Mouse (Mus musculus) embryo, embryonic 10 days (tissue): ENCODE measurements around the gene Rps10.
A peak's percentile ranks its signal among the peaks of the same experiment; 100 is the strongest.

Experiments
- DNase-seq: peaks from one replicate; pipeline ENCODE4 v3.0.0-alpha.2; 2015; ENCODE audit warnings: low spot score

Gene Rps10

DNA sequence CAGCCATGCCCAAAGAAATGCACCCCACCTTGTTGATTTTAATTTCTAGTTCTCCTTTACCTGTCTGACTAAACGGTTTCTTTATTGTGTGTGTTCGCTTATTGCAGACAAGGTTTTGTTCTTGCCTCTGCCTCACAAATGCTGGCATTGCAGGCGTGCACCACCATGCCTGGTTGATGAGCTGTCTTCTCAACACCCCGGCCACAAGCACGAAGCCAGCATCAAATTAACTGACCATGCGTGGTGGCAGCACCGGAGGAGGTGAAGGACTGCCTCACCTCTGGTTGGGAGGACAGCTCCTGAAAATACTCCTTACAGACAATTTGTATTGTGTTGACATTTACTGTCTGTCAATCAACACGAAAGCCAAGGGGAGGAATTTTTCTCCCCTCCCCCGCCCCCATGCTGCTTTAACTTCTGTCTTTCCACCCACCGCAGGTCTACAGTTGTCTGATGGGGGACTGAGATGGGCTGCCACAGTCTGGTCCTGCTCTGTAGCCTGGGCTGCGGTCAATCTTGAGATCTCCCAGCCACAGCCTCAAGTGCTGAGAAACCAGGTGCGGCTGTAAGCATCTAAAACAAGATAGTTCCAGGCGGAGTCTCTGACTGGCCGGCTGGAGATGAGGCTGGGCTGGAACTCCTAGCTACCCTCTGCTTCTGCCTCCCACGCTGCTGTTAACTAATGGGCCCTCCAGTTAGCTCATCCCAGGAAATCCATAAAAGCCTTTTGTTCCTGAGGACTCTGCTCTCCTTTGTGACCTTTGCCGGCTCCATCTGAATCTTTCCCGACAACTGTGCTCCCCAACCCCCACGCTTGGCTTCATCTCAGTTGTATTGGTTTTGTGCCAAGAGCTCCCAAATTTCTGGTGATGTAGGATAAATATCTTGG, at the start of gene Rps10:
Rps10 (minus strand) TSS at position 538 of the 889 bp plus-strand sequence.
- peak; percentile 46 for DNase-seq

DNA sequence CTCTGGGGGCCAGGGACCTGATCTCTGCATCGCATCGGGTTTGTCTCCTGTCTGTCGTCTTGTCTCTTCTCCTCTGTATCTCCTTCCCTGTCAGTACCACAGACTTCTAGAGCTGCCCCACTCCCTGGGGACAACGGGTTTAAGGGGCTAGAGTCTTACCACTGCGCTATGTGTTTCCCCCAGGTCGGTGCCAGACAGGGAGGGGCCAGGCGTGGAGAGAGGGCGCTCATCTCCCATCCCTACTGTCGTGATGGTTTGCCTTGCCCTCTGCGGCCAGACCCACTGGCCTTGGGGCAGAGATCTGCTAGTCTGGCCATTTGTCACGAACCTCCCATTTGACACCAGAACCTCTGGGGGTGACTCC, 49.1 kb upstream of the Rps10 start:
- DNase-seq = no peak

GRCm38 (mm10) chr17:27684886-27685549, 48.5 kb upstream of the Rps10 start:
- peak; percentile 85 for DNase-seq

GRCm38 (mm10) chr17:27678924-27679813, 42.7 kb upstream of the Rps10 start:
- DNase-seq = peak; percentile 66

GRCm38 (mm10) chr17:27677756-27678155, 41.3 kb upstream of the Rps10 start:
- DNase-seq = no peak

DNA sequence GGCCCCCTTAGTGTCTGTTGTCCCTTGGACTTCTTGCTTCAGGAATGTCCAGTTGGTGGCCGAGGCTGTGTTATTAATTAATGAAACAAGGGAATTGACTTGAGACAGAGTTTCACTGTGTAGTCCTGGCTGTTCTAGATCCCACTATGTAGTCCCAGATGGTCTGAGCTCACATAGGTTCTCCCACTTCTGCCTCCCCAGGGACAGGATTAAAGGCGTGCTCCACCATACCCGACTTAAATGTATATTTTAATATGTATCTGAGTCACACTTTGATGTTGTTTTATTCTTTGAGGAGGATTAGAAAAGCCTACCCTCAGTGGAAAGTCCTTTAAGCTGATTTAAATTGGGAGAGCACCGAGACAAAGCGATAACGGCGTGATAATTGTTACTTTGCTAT, 39.8 kb upstream of the Rps10 start:
- DNase-seq = no peak

DNA sequence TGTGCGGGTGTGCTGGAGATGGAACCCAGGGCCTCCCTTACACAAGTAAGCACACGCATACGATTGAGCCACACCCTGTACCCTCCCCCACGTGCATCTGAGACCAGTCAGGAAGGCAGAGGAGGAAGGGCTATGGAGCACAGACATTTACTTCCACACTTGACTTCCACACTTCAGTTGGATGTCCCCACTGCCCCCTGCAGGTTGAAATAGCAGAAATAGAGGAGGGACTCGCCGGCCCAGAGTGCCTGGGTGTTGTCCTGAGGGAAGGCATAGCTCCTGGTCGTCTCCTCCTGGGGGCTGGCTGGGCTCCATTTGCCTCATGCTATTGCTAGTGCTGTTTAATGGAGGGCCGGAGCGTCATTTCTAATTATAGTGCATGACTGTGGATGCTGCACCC, 39.0 kb upstream of the Rps10 start:
- no peak for DNase-seq

DNA sequence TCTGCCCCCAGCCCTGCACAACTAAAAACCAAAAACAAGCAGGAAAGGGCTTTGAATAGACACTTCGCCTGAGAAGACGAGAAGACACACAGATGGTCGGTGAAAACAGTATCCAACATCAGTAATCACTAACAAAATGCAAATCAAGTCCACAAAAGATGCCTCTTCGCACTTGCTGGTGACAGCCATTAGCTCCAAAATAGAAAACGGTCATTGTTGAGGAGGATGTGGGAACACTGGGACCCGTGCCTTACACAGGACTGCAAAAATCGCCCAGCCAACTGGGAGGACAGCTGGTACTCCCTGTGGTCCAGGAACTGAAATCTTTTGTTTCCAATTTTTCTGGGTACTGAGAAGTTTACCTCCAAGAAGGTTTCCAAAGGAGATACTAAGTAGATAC, 37.5 kb upstream of the Rps10 start:
- no peak for DNase-seq

- no peak for DNase-seq
Measured at GRCm38 (mm10) chr17:27671720-27672119, 35.3 kb upstream of the Rps10 start.

GRCm38 (mm10) chr17:27658767-27659166, 22.3 kb upstream of the Rps10 start:
- no peak for DNase-seq

- no peak for DNase-seq
Measured at GRCm38 (mm10) chr17:27657123-27657522, 20.7 kb upstream of the Rps10 start.

- DNase-seq = peak; percentile 20
Measured at GRCm38 (mm10) chr17:27656414-27656813, 19.9 kb upstream of the Rps10 start.

DNA sequence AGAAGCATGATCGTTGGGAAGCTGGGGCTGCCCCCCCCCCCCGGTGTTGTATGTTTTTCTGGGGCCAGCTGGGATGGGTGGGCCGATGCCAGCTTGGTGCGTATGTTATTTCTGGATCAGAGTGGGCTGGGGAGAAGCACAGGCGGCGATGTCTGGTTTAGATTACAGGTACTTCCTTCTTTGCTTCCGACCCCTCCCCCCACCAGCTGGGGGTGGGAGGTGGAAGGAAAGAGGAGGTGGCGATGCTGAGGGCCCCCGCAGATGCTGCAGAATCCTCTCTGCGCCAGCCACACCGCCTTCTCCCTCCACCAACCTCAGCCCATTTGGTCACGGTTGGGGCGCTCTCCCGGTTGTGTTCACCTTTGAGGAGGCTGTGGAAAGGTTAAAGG, 19.5 kb upstream of the Rps10 start:
- peak; percentile 47 for DNase-seq

- peak; percentile 59 for DNase-seq
Measured at GRCm38 (mm10) chr17:27655089-27656010, 18.9 kb upstream of the Rps10 start, which contains the start of gene Pacsin1. Pacsin1 (plus strand) TSS chr17:27655509.

GRCm38 (mm10) chr17:27653253-27653959, 16.9 kb upstream of the Rps10 start:
- DNase-seq = no peak

DNA sequence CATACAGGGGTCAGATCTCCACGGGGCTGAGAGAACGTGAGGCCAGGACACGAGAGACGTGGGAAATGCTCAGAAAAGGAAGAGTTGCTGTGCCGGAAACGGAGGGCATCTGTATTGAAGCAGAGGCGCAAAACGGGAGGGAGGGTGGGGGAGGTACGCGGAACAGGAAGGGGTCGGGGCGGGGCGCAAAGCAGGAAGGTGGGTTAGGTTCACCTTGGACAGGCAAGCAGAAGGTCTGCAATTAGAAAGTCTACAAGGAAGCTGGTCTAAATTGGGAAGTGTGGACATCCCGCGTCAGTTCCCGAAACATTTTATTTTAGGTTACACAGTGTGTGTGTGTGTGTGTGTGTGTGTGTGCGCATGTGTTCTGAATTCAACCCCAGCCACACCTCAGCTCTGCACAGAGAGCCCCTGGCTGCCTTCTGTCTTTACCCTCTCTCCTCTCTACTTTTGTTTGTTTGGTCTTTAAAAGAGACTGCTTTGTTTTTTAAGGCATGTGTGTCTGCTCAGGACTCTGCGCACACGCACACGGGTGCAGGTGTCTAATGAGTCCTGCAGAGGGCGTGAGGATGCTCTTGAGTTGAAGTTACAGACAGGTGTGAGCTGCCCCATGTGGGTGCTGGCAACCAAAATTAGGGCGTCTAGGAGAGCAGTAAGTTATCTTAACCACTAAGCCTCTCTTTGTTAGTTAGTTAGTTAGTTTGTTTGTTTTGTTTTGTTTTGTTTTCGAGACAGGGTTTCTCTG, 15.7 kb upstream of the Rps10 start:
- no peak for DNase-seq

DNA sequence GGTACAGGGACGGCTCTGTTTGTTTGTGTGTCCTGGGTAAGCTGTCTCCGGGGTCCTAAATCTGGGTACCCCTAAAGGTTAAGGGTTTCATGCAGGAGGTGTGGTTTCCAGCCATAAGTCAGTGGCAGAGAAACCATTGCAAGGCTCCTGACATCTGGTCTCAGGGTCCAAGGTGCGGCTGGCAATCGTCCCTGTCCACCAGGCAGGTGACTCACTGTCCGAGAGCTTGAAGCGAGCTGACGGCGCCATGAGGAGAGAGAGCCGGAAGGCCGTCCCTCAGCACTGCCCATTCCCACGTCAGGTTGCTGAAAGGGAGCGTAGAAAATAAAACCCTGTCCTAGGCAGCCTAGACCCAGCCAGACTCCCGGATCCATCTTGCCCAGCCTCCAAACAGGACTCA, 14.1 kb upstream of the Rps10 start:
- no peak for DNase-seq

- peak; percentile 91 for DNase-seq
Measured at GRCm38 (mm10) chr17:27650160-27650559, 13.7 kb upstream of the Rps10 start.

DNA sequence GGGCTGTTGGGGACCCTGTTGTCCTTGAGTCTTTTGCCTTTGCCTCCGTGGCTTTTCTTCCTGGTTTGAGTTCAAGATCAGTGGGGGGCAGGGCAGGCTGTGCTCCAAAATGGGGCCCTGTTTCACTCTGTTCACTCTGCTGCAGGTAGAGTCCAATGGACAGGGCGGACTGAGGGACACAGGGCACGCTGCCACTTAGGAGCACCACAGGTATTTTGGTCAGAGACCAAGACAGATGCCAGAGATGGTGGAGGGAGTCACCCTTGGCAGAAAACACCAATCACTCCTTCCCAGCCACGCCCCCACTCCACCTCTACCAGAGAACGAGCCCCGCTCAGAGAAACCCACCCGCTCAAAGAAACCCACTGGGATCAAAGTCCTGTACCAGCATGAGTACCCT, 9.3 kb upstream of the Rps10 start:
- DNase-seq = no peak

- no peak for DNase-seq
Measured at GRCm38 (mm10) chr17:27644572-27644971, 8.1 kb upstream of the Rps10 start.
